Mouse (Mus musculus): Measurements from ENCODE around the gene Lama1.

DNA sequence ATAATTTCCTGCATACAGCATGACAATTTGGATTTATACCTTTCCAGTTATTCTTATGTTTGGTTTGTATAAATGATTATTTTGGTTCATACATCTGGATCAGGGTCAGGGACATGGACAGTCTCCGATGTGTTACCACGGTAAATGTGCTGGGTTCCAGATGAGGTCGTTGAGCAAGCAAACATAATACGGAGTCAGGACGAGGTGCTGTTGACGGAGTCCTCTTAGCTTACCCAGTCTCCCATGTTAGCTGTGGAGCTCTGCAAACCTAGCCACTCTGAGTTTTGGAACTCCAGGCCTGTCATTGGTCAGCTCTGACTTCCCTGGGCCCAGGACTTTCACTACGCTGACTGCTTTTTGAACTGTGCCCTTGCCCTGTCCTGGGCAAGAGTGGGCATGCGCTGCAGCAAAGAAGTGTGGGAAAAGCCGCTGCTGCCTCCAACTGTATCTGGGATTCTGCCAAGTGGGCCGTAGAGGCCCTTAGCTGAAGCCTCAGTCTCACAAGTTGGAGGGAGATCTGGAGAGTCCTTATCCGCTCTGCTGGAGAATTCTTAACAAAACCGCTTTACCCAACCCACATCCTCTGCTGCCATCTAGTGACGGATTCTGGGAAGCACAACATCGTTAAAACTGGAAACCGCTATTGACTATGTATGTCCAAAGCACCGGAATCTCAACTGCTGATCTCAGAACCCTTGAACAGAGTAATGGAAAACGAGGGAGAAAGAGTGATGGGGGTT lies 140.5 kb downstream of the Lama1 start:
- TF ChIP-seq CHD2 (IDR thresholded peaks at IDR 0.05; ENCODE audit: low read depth, low read length) (no peak), MAFK (IDR thresholded peaks at IDR 0.05; ENCODE audit: insufficient read depth, low read depth, low read length) (no peak), ZC3H11A (IDR thresholded peaks at IDR 0.05; ENCODE audit: borderline replicate concordance, low read depth, low read length) (peak; percentile 90; the same call in 1 of the 2 replicates), HCFC1 (IDR thresholded peaks at IDR 0.05; ENCODE audit: borderline replicate concordance, insufficient read depth, low read length) (no peak)
